12 mouse cellular contexts compared by ENCODE assay signal in the genomic region with DNA sequence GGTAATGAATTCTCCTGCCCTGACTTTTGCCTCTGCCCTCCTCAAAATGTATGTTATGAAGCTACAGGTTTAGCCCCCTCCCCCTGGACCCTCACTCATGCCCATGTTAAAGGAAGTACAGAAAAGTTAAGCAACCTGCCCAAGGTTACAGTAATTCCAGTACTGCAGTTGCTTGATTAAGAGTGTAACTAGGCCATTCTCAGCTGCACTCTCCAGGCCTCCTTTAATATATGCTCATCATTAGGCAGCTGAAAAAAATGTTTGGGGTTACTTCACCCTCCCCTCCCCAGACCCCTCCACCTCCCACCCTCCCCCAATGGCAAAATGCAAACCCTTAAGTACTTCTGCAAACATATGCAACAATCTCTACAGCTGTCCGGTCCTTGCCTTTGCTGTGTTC.
A peak's percentile ranks its signal among the peaks of the same experiment; 100 is the strongest.
DNase-seq lines count a peak whose midpoint lies in the region; ATAC-seq and TF ChIP-seq lines count a peak whose summit lies in the region.
"Had no signal": no experiment of that assay in that cellular context is flagged by ENCODE, and none has a peak within 500 bp of the region (broad histone marks: within the 10 kb centered on the region; RNA-seq: fewer than 3 reads in every experiment).

No protein-coding gene starts in this region.

- no peak overlapping the region for H3K4me2 ChIP-seq in heart, embryonic 13.5 days
- H3K4me2 ChIP-seq in lung, embryonic 16.5 days (ENCODE audit: low read depth, low read length): no peak overlapping the region
- H3K4me2 ChIP-seq in embryonic facial prominence, embryonic 13.5 days: no peak overlapping the region
- no peak overlapping the region for H3K4me2 ChIP-seq in limb, embryonic 15.5 days
- H3K4me2 ChIP-seq: hindbrain, embryonic 13.5 days had no signal

- H3K36me3 ChIP-seq in heart, embryonic 13.5 days: no peaks in the 10 kb centered on the region
- no peaks in the 10 kb centered on the region for H3K36me3 ChIP-seq in lung, embryonic 16.5 days (ENCODE audit: control insufficient read depth, insufficient read depth, low read length)
- no peaks in the 10 kb centered on the region for H3K36me3 ChIP-seq in embryonic facial prominence, embryonic 13.5 days
- no peaks in the 10 kb centered on the region for H3K36me3 ChIP-seq in limb, embryonic 15.5 days
- H3K36me3 ChIP-seq: hindbrain, embryonic 13.5 days had no signal

- H3K27me3 ChIP-seq in heart, embryonic 13.5 days (replicated peaks): no peaks in the 10 kb centered on the region
- no peaks in the 10 kb centered on the region for H3K27me3 ChIP-seq in lung, embryonic 16.5 days (ENCODE audit: control insufficient read depth, insufficient read depth, low read depth, low read length)
- no peaks in the 10 kb centered on the region for H3K27me3 ChIP-seq in embryonic facial prominence, embryonic 13.5 days
- no peaks in the 10 kb centered on the region for H3K27me3 ChIP-seq in limb, embryonic 15.5 days
- H3K27me3 ChIP-seq: hindbrain, embryonic 13.5 days had no signal

- WGBS in heart, embryonic 13.5 days: 67% methylated on average over 1 of the region's 1 CpGs
- WGBS in lung, embryonic 16.5 days: 20% methylated on average over 1 of the region's 1 CpGs
- WGBS in lung, adult 2 months: 46% methylated on average over 1 of the region's 1 CpGs
- WGBS in embryonic facial prominence, embryonic 13.5 days: 11% methylated on average over 1 of the region's 1 CpGs
- 54% methylated on average over 1 of the region's 1 CpGs for WGBS in limb, embryonic 15.5 days

- peaks cover 22% of the 10 kb centered on the region; the same call in 1 of the 2 replicates for H3K4me1 ChIP-seq in heart, embryonic 13.5 days
- H3K4me1 ChIP-seq in lung, embryonic 16.5 days (replicated peaks; ENCODE audit: control insufficient read depth, insufficient read depth, low read length): peaks cover 16% of the 10 kb centered on the region
- H3K4me1 ChIP-seq in lung, adult 2 months (ENCODE audit: control insufficient read depth, insufficient read depth, low read length): peaks cover 10% of the 10 kb centered on the region
- H3K4me1 ChIP-seq in embryonic facial prominence, embryonic 13.5 days: peaks cover 20% of the 10 kb centered on the region
- H3K4me1 ChIP-seq in limb, embryonic 15.5 days: peaks cover 14% of the 10 kb centered on the region

- no peak for TF ChIP-seq CTCF in lung, adult 2 months (IDR thresholded peaks at IDR 0.05; ENCODE audit: insufficient read depth, low read length)

- peak overlapping the region; percentile 36 for H3K27ac ChIP-seq in heart, embryonic 13.5 days (replicated peaks)
- 0 out of 2 replicates have a peak overlapping the region, but pooled peaks have one; percentile 48 for H3K27ac ChIP-seq in lung, embryonic 16.5 days (ENCODE audit: low read length)
- H3K27ac ChIP-seq in embryonic facial prominence, embryonic 13.5 days: 0 out of 2 replicates have a peak overlapping the region, but pooled peaks have one; percentile 81
- H3K27ac ChIP-seq in limb, embryonic 15.5 days: peak overlapping the region; percentile 65
- H3K27ac ChIP-seq: hindbrain, embryonic 13.5 days had no signal

- no peak for ATAC-seq in heart, embryonic 13.5 days (ENCODE audit: extremely low read depth, insufficient number of reproducible peaks, low FRiP score, low TSS enrichment)
- peak; percentile 36 for ATAC-seq in lung, embryonic 16.5 days (ENCODE audit: low read depth)
- no peak for ATAC-seq in embryonic facial prominence, embryonic 13.5 days (ENCODE audit: insufficient number of reproducible peaks, insufficient read depth, low FRiP score, low TSS enrichment, low read depth)
- no peak for ATAC-seq in limb, embryonic 15.5 days (ENCODE audit: insufficient number of reproducible peaks, low FRiP score, low TSS enrichment, low read depth)
- no peak for ATAC-seq in erythroid progenitor cell, adult 5-6 weeks (replicated peaks; ENCODE audit: low FRiP score, poor library complexity, severe bottlenecking)
- ATAC-seq: CD4-positive, CD25-positive, alpha-beta regulatory T cell, adult 4 months had no signal

- no peak for TF ChIP-seq POLR2A in lung, adult 2 months (IDR thresholded peaks at IDR 0.05; ENCODE audit: borderline replicate concordance, extremely low read depth, low read depth, low read length)

- H3K4me3 ChIP-seq in heart, embryonic 13.5 days: no peak overlapping the region
- H3K4me3 ChIP-seq in lung, embryonic 16.5 days (ENCODE audit: low read length): no peak overlapping the region
- H3K4me3 ChIP-seq in lung, adult 2 months (replicated peaks; ENCODE audit: extremely low read depth, low read depth, low read length): no peak overlapping the region
- H3K4me3 ChIP-seq in embryonic facial prominence, embryonic 13.5 days: no peak overlapping the region
- no peak overlapping the region for H3K4me3 ChIP-seq in limb, embryonic 15.5 days
- H3K4me3 ChIP-seq: hindbrain, embryonic 13.5 days had no signal

- H3K9me3 ChIP-seq in heart, embryonic 13.5 days: no peaks in the 10 kb centered on the region
- H3K9me3 ChIP-seq in lung, embryonic 16.5 days (ENCODE audit: control insufficient read depth, low read length): no peaks in the 10 kb centered on the region
- H3K9me3 ChIP-seq in embryonic facial prominence, embryonic 13.5 days: no peaks in the 10 kb centered on the region
- H3K9me3 ChIP-seq in limb, embryonic 15.5 days: no peaks in the 10 kb centered on the region
- H3K9me3 ChIP-seq: hindbrain, embryonic 13.5 days had no signal

- DNase-seq in heart, adult 9 months (ENCODE audit: low spot score in 2 of 2): no peak
- no peak for DNase-seq in lung, adult 2 months
- DNase-seq in cerebellum, adult 18-20 months: no peak
- DNase-seq: cerebellum, adult 9-11 months; thymus, postnatal 4 days had no signal

- no peak overlapping the region for H3K9ac ChIP-seq in heart, embryonic 13.5 days
- no peak overlapping the region for H3K9ac ChIP-seq in lung, embryonic 16.5 days (ENCODE audit: low read length)
- no peak overlapping the region for H3K9ac ChIP-seq in embryonic facial prominence, embryonic 13.5 days
- no peak overlapping the region for H3K9ac ChIP-seq in limb, embryonic 15.5 days
- H3K9ac ChIP-seq: hindbrain, embryonic 13.5 days had no signal
